Comparison of ENCODE assay signal across 1 mouse cellular context in the genomic region with DNA sequence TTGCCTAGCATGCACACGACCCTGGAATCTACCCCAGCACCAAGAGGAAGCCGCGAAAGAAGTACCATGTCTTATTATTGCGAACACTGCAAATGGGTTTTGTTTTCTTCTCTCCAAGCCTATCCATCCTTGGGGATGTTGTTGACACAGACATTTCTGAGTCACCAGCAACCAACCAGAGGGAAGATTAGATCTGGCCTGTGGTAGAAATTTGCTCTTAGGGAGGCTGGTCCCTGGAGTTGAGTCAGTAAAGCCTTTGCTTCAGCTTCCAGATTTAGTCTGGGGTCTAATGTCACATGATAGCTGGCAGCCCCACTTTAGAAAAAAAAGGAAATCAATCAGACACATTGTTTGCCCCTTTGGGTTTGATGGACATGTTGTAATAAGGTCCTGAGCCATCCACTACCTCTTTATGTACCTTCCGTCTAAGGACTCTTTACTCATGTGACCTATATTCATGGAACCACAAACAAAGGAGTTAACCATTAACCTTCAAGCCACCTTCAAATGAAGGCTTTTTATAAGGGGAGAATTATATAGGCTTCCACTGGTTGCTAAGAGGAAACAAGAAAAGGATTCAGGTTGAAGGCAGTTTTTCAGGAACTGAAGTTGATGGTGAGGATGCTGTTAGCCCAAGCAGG.
TF ChIP-seq lines count a peak whose summit lies in the region.

No protein-coding gene starts in this region.

TF ChIP-seq in ES-E14, 5 proteins besides CTCF, POLR2A, EP300 and RAD21:
- TF ChIP-seq ZNF384 (IDR thresholded peaks at IDR 0.05; ENCODE audit: low read depth, low read length) (peak; percentile 35; the same call in 1 of the 2 replicates), MAFK (IDR thresholded peaks at IDR 0.05; ENCODE audit: insufficient read depth, low read depth, low read length) (no peak)
